Mouse (Mus musculus) ES-E14 (cell line): ENCODE results near the gene Emc1. TPM values are rescaled to one million over a fixed set of nuclear protein-coding genes. Genes with fewer than 3 reads are reported as not detected.

ENCODE experiments used
- DNase-seq: peaks from one replicate; pipeline ENCODE4 v3.0.0-alpha.2; 2013; ENCODE audit warnings: low read depth, low spot score
- H3K27ac ChIP-seq: 2 replicates; pipeline ENCODE4 v1.5.1; 2012; ENCODE audit warnings: low read depth, mild to moderate bottlenecking, low read length, moderate library complexity, mixed read lengths; ENCODE audit not compliant: poor library complexity, insufficient read depth, severe bottlenecking
- H3K36me3 ChIP-seq: 2 replicates; pipeline ENCODE4 v1.6.1; 2012; ENCODE audit warnings: mild to moderate bottlenecking, low read length, moderate library complexity, mixed read lengths; ENCODE audit not compliant: control insufficient read depth, poor library complexity, insufficient read depth, severe bottlenecking
- H3K4me1 ChIP-seq, 2 experiments: fragments of 150-350 bp in 1 of 2; sonication (generic) in 1 of 2; 2 replicates each; pipeline ENCODE4 v1.6.1; 2012; ENCODE audit warnings: low read length in 2 of 2, mild to moderate bottlenecking in 1 of 2, mixed read lengths in 1 of 2; ENCODE audit not compliant: control insufficient read depth in 2 of 2, insufficient read depth in 2 of 2, poor library complexity in 1 of 2
- H3K4me3 ChIP-seq, 2 experiments: fragments of 150-350 bp in 1 of 2; sonication (generic) in 1 of 2; 2 replicates each; pipeline ENCODE4 v1.5.1; 2012; ENCODE audit warnings: low read length in 2 of 2, low read depth in 1 of 2, mild to moderate bottlenecking in 1 of 2, mixed read lengths in 1 of 2; ENCODE audit not compliant: insufficient read depth in 1 of 2, poor library complexity in 1 of 2, severe bottlenecking in 1 of 2
- H3K9ac ChIP-seq: 2 replicates; pipeline ENCODE4 v1.6.1; 2012; ENCODE audit warnings: low read depth, mild to moderate bottlenecking, low read length, mixed read lengths; ENCODE audit not compliant: poor library complexity, insufficient read depth, severe bottlenecking
- H3K9me3 ChIP-seq: fragments of 150-350 bp; sonication (generic); 2 replicates; pipeline ENCODE4 v1.6.1; 2012; ENCODE audit warnings: low read depth, mild to moderate bottlenecking, low read length; ENCODE audit not compliant: control insufficient read depth, insufficient read depth
- CHD2 ChIP-seq: IDR thresholded peaks from 2 replicates; pipeline ENCODE4 v1.6.1; 2014; ENCODE audit warnings: mild to moderate bottlenecking, low read depth, low read length, inconsistent platforms
- HCFC1 ChIP-seq: IDR thresholded peaks from 2 replicates; pipeline ENCODE4 v1.6.1; 2012; ENCODE audit warnings: low read length, inconsistent platforms, borderline replicate concordance; ENCODE audit not compliant: insufficient read depth
- MAFK ChIP-seq: IDR thresholded peaks from 2 replicates; pipeline ENCODE4 v1.6.1; 2014; ENCODE audit warnings: mild to moderate bottlenecking, low read depth, low read length, inconsistent platforms; ENCODE audit not compliant: insufficient read depth
- ZC3H11A ChIP-seq: IDR thresholded peaks from 2 replicates; pipeline ENCODE4 v1.6.1; 2012; ENCODE audit warnings: low read depth, mild to moderate bottlenecking, inconsistent platforms, low read length, borderline replicate concordance
- ZNF384 ChIP-seq: IDR thresholded peaks from 2 replicates; pipeline ENCODE4 v1.6.1; 2012; ENCODE audit warnings: low read depth, low read length, inconsistent platforms
- in situ Hi-C, 2 experiments: fragments of 600-800 bp; cut with MboI; formaldehyde crosslinking; loops; one replicate each; pipeline ENCODE4 v1.15.1; 2025; ENCODE audit warnings: low sequenced_read_pairs in 2 of 2, inconsistent platforms in 1 of 2; ENCODE audit not compliant: unreplicated experiment in 2 of 2
- total RNA-seq: library from RNA; depleted of rRNA; stranded (reverse); fragments of 300-350 nt; gene quantifications from 2 replicates; pipeline ENCODE4 v1.2.3, GENCODE M21; 2012; rRNA removed

The Emc1 gene
- total RNA-seq: 88.0 and 136 TPM in 2 replicates

GRCm38 (mm10) chr4:139351931-139352711 is at the start of gene Emc1, which contains the start of the genes Mrto4 and Ubr4:
Emc1 (plus strand) TSS chr4:139352587.
Mrto4 (minus strand) TSS chr4:139352576.
Ubr4 (plus strand) TSS chr4:139352609.
- TF ChIP-seq MAFK (no peak), ZNF384 (no peak), HCFC1 (peak; percentile 64; the same call in 1 of the 2 replicates)
- Histone ChIP-seq H3K27ac (peak within 1 kb of the TSS; percentile 58), H3K9ac (peak within 1 kb of the TSS; percentile 93), H3K9me3 (no peaks in the 10 kb centered on the region), H3K4me3 (peak within 1 kb of the TSS; percentile 88 to 100), H3K36me3 (peaks cover 36% of the 10 kb centered on the region), H3K4me1 (peaks cover 2 to 15% of the 10 kb centered on the region in 2 experiments; a peak in 2 of 4 replicates)
- in situ Hi-C loops: no loop called here
- DNase-seq: no peak

GRCm38 (mm10) chr4:139305521-139305920 is 46.9 kb upstream of the Emc1 start:
- Histone ChIP-seq H3K4me3 (no peak overlapping the region), H3K36me3 (peaks cover 7% of the 10 kb centered on the region; the same call in 1 of the 2 replicates), H3K27ac (no peak overlapping the region), H3K9me3 (no peaks in the 10 kb centered on the region), H3K4me1 (peaks cover 2 to 14% of the 10 kb centered on the region in 2 experiments; a peak in 2 of 4 replicates), H3K9ac (no peak overlapping the region)
- TF ChIP-seq MAFK (no peak), ZNF384 (no peak), ZC3H11A (no peak), HCFC1 (no peak), CHD2 (no peak)
- no peak for DNase-seq
- in situ Hi-C loops: no loop called here

- H3K9me3 ChIP-seq: no peaks in the 10 kb centered on the region
- no peak overlapping the region for H3K27ac ChIP-seq
- peaks cover 0 to 7% of the 10 kb centered on the region in 2 experiments; a peak in 2 of 4 replicates for H3K4me1 ChIP-seq
- in situ Hi-C loops: no loop called here
- H3K9ac ChIP-seq: no peak overlapping the region
- TF ChIP-seq ZC3H11A (no peak), CHD2 (no peak), HCFC1 (no peak), ZNF384 (no peak), MAFK (no peak)
- peaks cover 2% of the 10 kb centered on the region; the same call in 1 of the 2 replicates for H3K36me3 ChIP-seq
- DNase-seq: no peak
- no peak overlapping the region for H3K4me3 ChIP-seq
Measured at GRCm38 (mm10) chr4:139307916-139308315, 44.5 kb upstream of the Emc1 start.

GRCm38 (mm10) chr4:139309651-139310050 is 42.7 kb upstream of the Emc1 start:
- H3K9ac ChIP-seq: peak overlapping the region; percentile 75
- no peak for DNase-seq
- in situ Hi-C loops: no loop called here
- H3K4me3 ChIP-seq: peak overlapping the region; percentile 85 to 89
- TF ChIP-seq ZC3H11A: no peak
- no peaks in the 10 kb centered on the region for H3K9me3 ChIP-seq
- H3K27ac ChIP-seq: no peak overlapping the region
- peaks cover 8% of the 10 kb centered on the region; the same call in 1 of the 2 replicates for H3K36me3 ChIP-seq
- peaks cover 0 to 6% of the 10 kb centered on the region in 2 experiments; a peak in 1 of 4 replicates for H3K4me1 ChIP-seq
